Mouse (Mus musculus): ENCODE measurements at regions not wholly inside any gene's neighbourhood (a gene's known extent, or its start where the extent isn't known, plus 50 kb on each side); places are given as distances from the start of the nearest gene placed in this dataset.

GRCm38 (mm10) chr4:94361528-94362217 lies 194.7 kb upstream of the Gm10306 start:
- Histone ChIP-seq H3K36me3 (ENCODE audit: control insufficient read depth, insufficient read depth, low read length) (no peaks in the 10 kb centered on the region), H3K27ac (ENCODE audit: low read depth, low read length) (no peak overlapping the region), H3K9me3 (ENCODE audit: control insufficient read depth, low read length) (no peaks in the 10 kb centered on the region), H3K4me1 (ENCODE audit: control insufficient read depth, insufficient read depth, low read depth, low read length) (peaks cover 3% of the 10 kb centered on the region; the same call in 1 of the 2 replicates), H3K4me2 (ENCODE audit: low read length) (peak overlapping the region; percentile 39), H3K27me3 (replicated peaks; ENCODE audit: control insufficient read depth, insufficient read depth, low read length) (no peaks in the 10 kb centered on the region), H3K9ac (ENCODE audit: low read depth, low read length) (no peak overlapping the region), H3K4me3 (ENCODE audit: low read length) (no peak overlapping the region)
- peak; percentile 77; the same call in 1 of the 2 replicates for ATAC-seq
- WGBS = 24% methylated on average over 12 of the region's 12 CpGs

DNA sequence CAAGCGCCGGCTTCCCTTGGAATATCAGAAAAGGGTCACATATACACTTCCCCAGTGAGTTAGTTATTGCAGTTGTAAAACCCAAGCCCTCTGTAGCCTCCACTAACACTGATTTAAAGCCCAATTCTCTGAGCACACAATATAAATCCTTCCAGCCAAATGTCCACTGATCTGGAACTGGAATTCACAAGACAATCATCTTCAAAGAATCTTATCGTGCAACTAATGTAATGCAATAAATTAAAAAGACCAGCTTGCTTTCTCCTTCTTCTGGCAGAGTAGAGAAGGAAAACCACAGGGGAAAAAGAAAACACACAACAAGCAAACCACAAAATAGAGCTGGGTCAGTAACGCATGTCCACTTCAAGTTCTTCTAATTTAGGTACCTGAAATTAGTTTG lies 191.0 kb upstream of the Gm10306 start:
- H3K4me3 ChIP-seq (ENCODE audit: low read length) = no peak overlapping the region
- 69% methylated on average over 4 of the region's 4 CpGs for WGBS
- no peaks in the 10 kb centered on the region for H3K9me3 ChIP-seq (ENCODE audit: control insufficient read depth, low read length)
- H3K4me2 ChIP-seq (ENCODE audit: low read length) = no peak overlapping the region
- ATAC-seq = no peak
- peaks cover 3% of the 10 kb centered on the region; the same call in 1 of the 2 replicates for H3K4me1 ChIP-seq (ENCODE audit: control insufficient read depth, insufficient read depth, low read depth, low read length)
- H3K27ac ChIP-seq (ENCODE audit: low read depth, low read length) = no peak overlapping the region
- no peak overlapping the region for H3K9ac ChIP-seq (ENCODE audit: low read depth, low read length)
- H3K36me3 ChIP-seq (ENCODE audit: control insufficient read depth, insufficient read depth, low read length) = no peaks in the 10 kb centered on the region
- H3K27me3 ChIP-seq (replicated peaks; ENCODE audit: control insufficient read depth, insufficient read depth, low read length) = no peaks in the 10 kb centered on the region

- Histone ChIP-seq H3K4me2 (ENCODE audit: low read length) (no peak overlapping the region), H3K27me3 (replicated peaks; ENCODE audit: control insufficient read depth, insufficient read depth, low read length) (no peaks in the 10 kb centered on the region), H3K36me3 (ENCODE audit: control insufficient read depth, insufficient read depth, low read length) (no peaks in the 10 kb centered on the region), H3K9me3 (ENCODE audit: control insufficient read depth, low read length) (no peaks in the 10 kb centered on the region), H3K27ac (ENCODE audit: low read depth, low read length) (no peak overlapping the region), H3K4me3 (ENCODE audit: low read length) (no peak overlapping the region), H3K9ac (ENCODE audit: low read depth, low read length) (no peak overlapping the region), H3K4me1 (ENCODE audit: control insufficient read depth, insufficient read depth, low read depth, low read length) (no peaks in the 10 kb centered on the region)
- 84% methylated on average over 3 of the region's 3 CpGs for WGBS
- ATAC-seq = no peak
Measured at GRCm38 (mm10) chr4:94367174-94367573, 189.2 kb upstream of the Gm10306 start.

DNA sequence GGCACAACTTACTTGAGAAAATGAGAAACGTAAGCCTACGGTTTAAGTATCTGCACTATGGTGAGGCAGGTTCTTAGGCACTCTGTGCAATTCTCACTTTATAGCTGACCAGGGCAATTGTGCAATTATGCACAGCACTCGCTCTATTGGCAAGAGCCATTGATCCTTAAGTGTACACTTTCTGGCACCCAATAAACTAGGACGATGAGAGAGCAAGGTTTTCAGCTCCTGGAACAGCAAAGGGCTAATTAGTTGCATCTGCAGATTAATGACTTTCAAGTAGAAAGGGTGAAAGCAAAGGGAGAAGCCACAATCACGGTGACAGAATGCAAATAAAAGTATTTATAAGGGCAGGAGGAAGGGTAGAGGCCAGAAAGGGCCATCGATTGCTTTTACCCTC lies 185.4 kb upstream of the Gm10306 start:
- H3K9me3 ChIP-seq (ENCODE audit: control insufficient read depth, low read length) = no peaks in the 10 kb centered on the region
- no peaks in the 10 kb centered on the region for H3K36me3 ChIP-seq (ENCODE audit: control insufficient read depth, insufficient read depth, low read length)
- H3K4me3 ChIP-seq (ENCODE audit: low read length) = no peak overlapping the region
- H3K9ac ChIP-seq (ENCODE audit: low read depth, low read length) = no peak overlapping the region
- no peaks in the 10 kb centered on the region for H3K27me3 ChIP-seq (replicated peaks; ENCODE audit: control insufficient read depth, insufficient read depth, low read length)
- H3K4me1 ChIP-seq (ENCODE audit: control insufficient read depth, insufficient read depth, low read depth, low read length) = no peaks in the 10 kb centered on the region
- 52% methylated on average over 6 of the region's 6 CpGs for WGBS
- no peak overlapping the region for H3K4me2 ChIP-seq (ENCODE audit: low read length)
- no peak overlapping the region for H3K27ac ChIP-seq (ENCODE audit: low read depth, low read length)
- no peak for ATAC-seq

GRCm38 (mm10) chr4:94376256-94376655 lies 180.1 kb upstream of the Gm10306 start:
- Histone ChIP-seq H3K9ac (ENCODE audit: low read depth, low read length) (no peak overlapping the region), H3K27me3 (replicated peaks; ENCODE audit: control insufficient read depth, insufficient read depth, low read length) (no peaks in the 10 kb centered on the region), H3K4me3 (ENCODE audit: low read length) (no peak overlapping the region), H3K4me1 (ENCODE audit: control insufficient read depth, insufficient read depth, low read depth, low read length) (no peaks in the 10 kb centered on the region), H3K4me2 (ENCODE audit: low read length) (no peak overlapping the region), H3K27ac (ENCODE audit: low read depth, low read length) (no peak overlapping the region), H3K9me3 (ENCODE audit: control insufficient read depth, low read length) (no peaks in the 10 kb centered on the region), H3K36me3 (ENCODE audit: control insufficient read depth, insufficient read depth, low read length) (no peaks in the 10 kb centered on the region)
- no peak for ATAC-seq
- 83% methylated on average over 1 of the region's 1 CpGs for WGBS

GRCm38 (mm10) chr4:94385703-94386102 lies 170.6 kb upstream of the Gm10306 start:
- H3K27ac ChIP-seq (ENCODE audit: low read depth, low read length) = no peak overlapping the region
- no peaks in the 10 kb centered on the region for H3K27me3 ChIP-seq (replicated peaks; ENCODE audit: control insufficient read depth, insufficient read depth, low read length)
- H3K4me1 ChIP-seq (ENCODE audit: control insufficient read depth, insufficient read depth, low read depth, low read length) = no peaks in the 10 kb centered on the region
- H3K9ac ChIP-seq (ENCODE audit: low read depth, low read length) = no peak overlapping the region
- ATAC-seq = no peak
- H3K9me3 ChIP-seq (ENCODE audit: control insufficient read depth, low read length) = no peaks in the 10 kb centered on the region
- no peak overlapping the region for H3K4me3 ChIP-seq (ENCODE audit: low read length)
- no peaks in the 10 kb centered on the region for H3K36me3 ChIP-seq (ENCODE audit: control insufficient read depth, insufficient read depth, low read length)
- WGBS = 43% methylated on average over 7 of the region's 7 CpGs
- H3K4me2 ChIP-seq (ENCODE audit: low read length) = no peak overlapping the region

GRCm38 (mm10) chr4:94388317-94388716 lies 168.0 kb upstream of the Gm10306 start:
- no peak for ATAC-seq
- H3K4me1 ChIP-seq (ENCODE audit: control insufficient read depth, insufficient read depth, low read depth, low read length) = no peaks in the 10 kb centered on the region
- no peak overlapping the region for H3K4me2 ChIP-seq (ENCODE audit: low read length)
- H3K9ac ChIP-seq (ENCODE audit: low read depth, low read length) = no peak overlapping the region
- H3K9me3 ChIP-seq (ENCODE audit: control insufficient read depth, low read length) = no peaks in the 10 kb centered on the region
- no peaks in the 10 kb centered on the region for H3K36me3 ChIP-seq (ENCODE audit: control insufficient read depth, insufficient read depth, low read length)
- no peak overlapping the region for H3K4me3 ChIP-seq (ENCODE audit: low read length)
- 49% methylated on average over 2 of the region's 2 CpGs for WGBS
- H3K27ac ChIP-seq (ENCODE audit: low read depth, low read length) = no peak overlapping the region
- no peaks in the 10 kb centered on the region for H3K27me3 ChIP-seq (replicated peaks; ENCODE audit: control insufficient read depth, insufficient read depth, low read length)

DNA sequence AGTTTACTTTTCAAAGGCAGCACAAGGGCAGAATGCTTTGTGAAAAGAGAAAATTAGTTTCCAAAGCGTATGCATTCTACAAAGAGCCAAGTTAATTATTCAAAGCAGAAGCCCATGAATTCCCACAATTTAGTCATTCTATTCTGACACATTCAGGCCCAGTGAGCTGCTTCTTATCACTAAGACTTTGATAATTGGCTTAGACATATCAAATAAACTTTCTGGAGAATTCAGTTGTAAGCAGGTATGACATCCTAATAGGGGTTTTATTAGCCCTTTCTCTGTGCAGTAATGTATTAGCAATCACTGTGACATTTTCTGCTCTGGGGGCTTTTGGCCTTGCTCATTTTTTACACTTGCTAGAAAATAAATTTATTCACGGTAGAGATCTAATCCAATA lies 161.9 kb upstream of the Gm10306 start:
- H3K4me3 ChIP-seq (ENCODE audit: low read length) = no peak overlapping the region
- peak; percentile 54; the same call in 1 of the 2 replicates for ATAC-seq

GRCm38 (mm10) chr4:94397284-94397683 lies 159.1 kb upstream of the Gm10306 start:
- Histone ChIP-seq H3K4me2 (ENCODE audit: low read length) (no peak overlapping the region), H3K36me3 (ENCODE audit: control insufficient read depth, insufficient read depth, low read length) (no peaks in the 10 kb centered on the region), H3K9ac (ENCODE audit: low read depth, low read length) (no peak overlapping the region), H3K9me3 (ENCODE audit: control insufficient read depth, low read length) (no peaks in the 10 kb centered on the region), H3K27ac (ENCODE audit: low read depth, low read length) (no peak overlapping the region), H3K4me1 (ENCODE audit: control insufficient read depth, insufficient read depth, low read depth, low read length) (no peaks in the 10 kb centered on the region), H3K27me3 (replicated peaks; ENCODE audit: control insufficient read depth, insufficient read depth, low read length) (no peaks in the 10 kb centered on the region), H3K4me3 (ENCODE audit: low read length) (no peak overlapping the region)
- no peak for ATAC-seq
- WGBS = 74% methylated on average over 2 of the region's 2 CpGs

More for the DNA sequence above, 161.9 kb upstream of the Gm10306 start:
- no peaks in the 10 kb centered on the region for H3K36me3 ChIP-seq (ENCODE audit: control insufficient read depth, insufficient read depth, low read length)
- H3K27ac ChIP-seq (ENCODE audit: low read depth, low read length) = no peak overlapping the region
- H3K4me1 ChIP-seq (ENCODE audit: control insufficient read depth, insufficient read depth, low read depth, low read length) = no peaks in the 10 kb centered on the region
- H3K9ac ChIP-seq (ENCODE audit: low read depth, low read length) = no peak overlapping the region
- WGBS = 55% methylated on average over 2 of the region's 2 CpGs
- no peaks in the 10 kb centered on the region for H3K27me3 ChIP-seq (replicated peaks; ENCODE audit: control insufficient read depth, insufficient read depth, low read length)
- no peaks in the 10 kb centered on the region for H3K9me3 ChIP-seq (ENCODE audit: control insufficient read depth, low read length)
- no peak overlapping the region for H3K4me2 ChIP-seq (ENCODE audit: low read length)

Measured in hindbrain, embryonic 16.5 days (tissue).